Mouse (Mus musculus) heart, postnatal 4 days (tissue): Measurements from ENCODE around the gene Cpne5. TPM values are rescaled to one million over a fixed set of nuclear protein-coding genes. Genes with fewer than 3 reads are reported as not detected.

Source experiments
- DNase-seq: peaks from one replicate; pipeline ENCODE4 v3.0.0; 2021
- total RNA-seq, 2 experiments: library from RNA; stranded (reverse); gene quantifications; 2 replicates each; pipeline ENCODE4 v1.2.3; 2021

Cpne5 gene
- total RNA-seq, 2 experiments from 2014 or later = 5.9 to 8.4 TPM

GRCm38 (mm10) chr17:29167371-29167770, 70.6 kb downstream of the Cpne5 start:
- no peak for DNase-seq

GRCm38 (mm10) chr17:29165967-29166578, 71.9 kb downstream of the Cpne5 start:
- DNase-seq = peak; percentile 23

- DNase-seq = no peak
These were observed 72.5 kb downstream of the Cpne5 start for GRCm38 (mm10) chr17:29165452-29165851.

- DNase-seq = peak; percentile 54
These were observed 73.4 kb downstream of the Cpne5 start for GRCm38 (mm10) chr17:29164469-29165111.

GRCm38 (mm10) chr17:29162334-29162733, 75.6 kb downstream of the Cpne5 start:
- no peak for DNase-seq

- DNase-seq = no peak
These were observed 78.1 kb downstream of the Cpne5 start for GRCm38 (mm10) chr17:29159743-29160455.

GRCm38 (mm10) chr17:29159320-29159719, 78.6 kb downstream of the Cpne5 start:
- no peak for DNase-seq

- no peak for DNase-seq
These were observed 79.1 kb downstream of the Cpne5 start for GRCm38 (mm10) chr17:29158899-29159298.

- DNase-seq = no peak
These were observed 81.1 kb downstream of the Cpne5 start for GRCm38 (mm10) chr17:29156866-29157265.

GRCm38 (mm10) chr17:29156396-29156795, 81.6 kb downstream of the Cpne5 start:
- no peak for DNase-seq

GRCm38 (mm10) chr17:29155355-29156135, 82.4 kb downstream of the Cpne5 start:
- DNase-seq = no peak

GRCm38 (mm10) chr17:29154247-29154646, 83.7 kb downstream of the Cpne5 start:
- no peak for DNase-seq

GRCm38 (mm10) chr17:29152547-29152946, 85.4 kb downstream of the Cpne5 start:
- no peak for DNase-seq

- DNase-seq = no peak
These were observed 88.2 kb downstream of the Cpne5 start for GRCm38 (mm10) chr17:29149766-29150165.

- no peak for DNase-seq
These were observed 90.2 kb downstream of the Cpne5 start for GRCm38 (mm10) chr17:29147773-29148172.

- DNase-seq = no peak
These were observed 90.7 kb downstream of the Cpne5 start for GRCm38 (mm10) chr17:29147273-29147672.

- DNase-seq = no peak
These were observed 92.9 kb downstream of the Cpne5 start for GRCm38 (mm10) chr17:29145101-29145500.

GRCm38 (mm10) chr17:29143266-29143665, 94.7 kb downstream of the Cpne5 start:
- no peak for DNase-seq

- DNase-seq = no peak
These were observed 96.4 kb downstream of the Cpne5 start for GRCm38 (mm10) chr17:29141577-29141976.

GRCm38 (mm10) chr17:29137906-29138305, 100.1 kb downstream of the Cpne5 start:
- DNase-seq = no peak

GRCm38 (mm10) chr17:29136236-29136635, 101.7 kb downstream of the Cpne5 start:
- peak; percentile 83 for DNase-seq

- DNase-seq = no peak
These were observed 102.9 kb downstream of the Cpne5 start for GRCm38 (mm10) chr17:29135066-29135465.

GRCm38 (mm10) chr17:29129341-29129740, 108.6 kb downstream of the Cpne5 start:
- no peak for DNase-seq
